Mouse (Mus musculus) stomach, embryonic 15.5 days (tissue): ENCODE results near the gene Supt5. TPM values are rescaled to one million over a fixed set of nuclear protein-coding genes. Genes with fewer than 3 reads are reported as not detected.

Source experiments
- polyA plus RNA-seq: library from polyadenylated mRNA; unstranded; fragments of >200 nt; fragmentation: Nextera tagmentation; extraction: Ambion mirVana; gene quantifications from 2 replicates; pipeline ENCODE4 v1.2.1, GENCODE M21; 2015

Supt5 gene
- polyA plus RNA-seq, 1 experiment from 2014 or later: 70.6 TPM

Other genes with a start within 250 kb of the Supt5 start
- 0.04 and 0.05 TPM in 2 replicates for gene 9530053A07Rik, start 209.3 kb downstream of the Supt5 start, polyA plus RNA-seq
- 108 and 135 TPM in 2 replicates for gene Fbl, start 169.0 kb downstream of the Supt5 start, polyA plus RNA-seq
- gene Dyrk1b, start 159.3 kb downstream of the Supt5 start, polyA plus RNA-seq: 8.1 and 9.3 TPM in 2 replicates
- gene Eid2, start 70.9 kb downstream of the Supt5 start, polyA plus RNA-seq: 8.2 and 8.6 TPM in 2 replicates
- 11.5 and 12.0 TPM in 2 replicates for gene Eid2b, start 61.0 kb downstream of the Supt5 start, polyA plus RNA-seq
- 0.30 and 0.59 TPM in 2 replicates for gene Selenov, start 47.6 kb downstream of the Supt5 start, polyA plus RNA-seq
- gene Dll3, start 36.5 kb downstream of the Supt5 start, polyA plus RNA-seq: 3.8 and 3.9 TPM in 2 replicates
- 137 and 138 TPM in 2 replicates for gene Timm50, start 26.7 kb downstream of the Supt5 start, polyA plus RNA-seq
- 826 and 1,031 TPM in 2 replicates for gene Rps16, start 11.9 kb upstream of the Supt5 start, polyA plus RNA-seq
- gene Plekhg2, start 33.9 kb upstream of the Supt5 start, polyA plus RNA-seq: 48.4 and 52.3 TPM in 2 replicates
- gene Zfp36, start 41.5 kb upstream of the Supt5 start, polyA plus RNA-seq: 20.2 and 21.4 TPM in 2 replicates
- gene Med29, start 54.0 kb upstream of the Supt5 start, polyA plus RNA-seq: 44.8 and 47.4 TPM in 2 replicates
- gene Paf1, start 54.2 kb upstream of the Supt5 start, polyA plus RNA-seq: 76.5 and 79.0 TPM in 2 replicates
- 21.0 and 23.5 TPM in 2 replicates for gene Gmfg, start 98.7 kb upstream of the Supt5 start, polyA plus RNA-seq
- 3.0 and 3.5 TPM in 2 replicates for gene Lrfn1, start 113.2 kb upstream of the Supt5 start, polyA plus RNA-seq
- gene Ifnl2, start 171.7 kb upstream of the Supt5 start, polyA plus RNA-seq: not detected in 2 replicates
- not detected in 2 replicates for gene Ifnl3, start 184.1 kb upstream of the Supt5 start, polyA plus RNA-seq
- gene Sycn, start 202.1 kb upstream of the Supt5 start, polyA plus RNA-seq: 103 and 114 TPM in 2 replicates
- 2.4 and 6.1 TPM in 2 replicates for gene Nccrp1, start 208.5 kb upstream of the Supt5 start, polyA plus RNA-seq